Mouse (Mus musculus): ENCODE results near the gene Mtmr12.

- no peak for TF ChIP-seq CTCF (IDR thresholded peaks at IDR 0.05; ENCODE audit: extremely low read depth, insufficient read length, insufficient replicate concordance, low read depth, low read length)
- no peak for TF ChIP-seq POLR2A (IDR thresholded peaks at IDR 0.05; ENCODE audit: low read depth, low read length)
Observed at GRCm38 (mm10) chr15:12211577-12211976, 6.7 kb downstream of the Mtmr12 start.
